Mouse (Mus musculus) megakaryocyte, embryonic 14.5 days (primary cell): ENCODE measurements around the gene Sppl3.

Source experiments
- FLI1 ChIP-seq: IDR thresholded peaks from 2 replicates; pipeline ENCODE4 v1.6.1; 2012; ENCODE audit warnings: low read length, inconsistent platforms, mixed read lengths
- GATA1 ChIP-seq: IDR thresholded peaks from 3 replicates; pipeline ENCODE4 v1.6.1; 2012; ENCODE audit warnings: mixed read lengths, low read length, inconsistent platforms, borderline replicate concordance

GRCm38 (mm10) chr5:115139124-115139523, 128.2 kb downstream of the Sppl3 start:
- no peak for TF ChIP-seq GATA1
- no peak for TF ChIP-seq FLI1
